Mouse (Mus musculus): ENCODE data around the gene BC048671.

The BC048671 gene

GRCm38 (mm10) chr6:90329953-90330352 is 28.9 kb downstream of the BC048671 start:
- Histone ChIP-seq H3K36me3 (ENCODE audit: control insufficient read depth, insufficient read depth, low read length, poor library complexity, severe bottlenecking) (no peaks in the 10 kb centered on the region), H3K27me3 (ENCODE audit: control insufficient read depth, insufficient read depth, low read length, poor library complexity, severe bottlenecking) (no peaks in the 10 kb centered on the region)
- DNase-seq (ENCODE audit: low read depth, low spot score), result no peak

- no peak for DNase-seq (ENCODE audit: low read depth, low spot score)
- no peaks in the 10 kb centered on the region for H3K36me3 ChIP-seq (ENCODE audit: control insufficient read depth, insufficient read depth, low read length, poor library complexity, severe bottlenecking)
Observed at GRCm38 (mm10) chr6:90332561-90333425, 31.8 kb downstream of the BC048671 start, which contains the start of gene Uroc1. Gene Uroc1 (plus strand): TSS chr6:90333284.

GRCm38 (mm10) chr6:90334244-90334643 is 33.2 kb downstream of the BC048671 start:
- DNase-seq (ENCODE audit: low read depth, low spot score), result no peak
- H3K27me3 ChIP-seq (ENCODE audit: control insufficient read depth, insufficient read depth, low read length, poor library complexity, severe bottlenecking), result no peaks in the 10 kb centered on the region
- H3K36me3 ChIP-seq (ENCODE audit: control insufficient read depth, insufficient read depth, low read length, poor library complexity, severe bottlenecking), result no peaks in the 10 kb centered on the region

More at GRCm38 (mm10) chr6:90332561-90333425, 31.8 kb downstream of the BC048671 start, which contains the start of gene Uroc1:
- no peaks in the 10 kb centered on the region for H3K27me3 ChIP-seq (ENCODE audit: control insufficient read depth, insufficient read depth, low read length, poor library complexity, severe bottlenecking)

GRCm38 (mm10) chr6:90342343-90342742 is 41.3 kb downstream of the BC048671 start:
- no peak for DNase-seq (ENCODE audit: low read depth, low spot score)
- H3K36me3 ChIP-seq (ENCODE audit: control insufficient read depth, insufficient read depth, low read length, poor library complexity, severe bottlenecking), result no peaks in the 10 kb centered on the region
- no peaks in the 10 kb centered on the region for H3K27me3 ChIP-seq (ENCODE audit: control insufficient read depth, insufficient read depth, low read length, poor library complexity, severe bottlenecking)

- no peak for DNase-seq (ENCODE audit: low read depth, low spot score)
- Histone ChIP-seq H3K36me3 (ENCODE audit: control insufficient read depth, insufficient read depth, low read length, poor library complexity, severe bottlenecking) (no peaks in the 10 kb centered on the region), H3K27me3 (ENCODE audit: control insufficient read depth, insufficient read depth, low read length, poor library complexity, severe bottlenecking) (no peaks in the 10 kb centered on the region)
Observed at GRCm38 (mm10) chr6:90347183-90347582, 46.2 kb downstream of the BC048671 start.

- no peaks in the 10 kb centered on the region for H3K36me3 ChIP-seq (ENCODE audit: control insufficient read depth, insufficient read depth, low read length, poor library complexity, severe bottlenecking)
- no peak for DNase-seq (ENCODE audit: low read depth, low spot score)
Observed at GRCm38 (mm10) chr6:90348500-90348899, 47.5 kb downstream of the BC048671 start.

GRCm38 (mm10) chr6:90350011-90350410 is 49.0 kb downstream of the BC048671 start:
- Histone ChIP-seq H3K36me3 (ENCODE audit: control insufficient read depth, insufficient read depth, low read length, poor library complexity, severe bottlenecking) (no peaks in the 10 kb centered on the region), H3K27me3 (ENCODE audit: control insufficient read depth, insufficient read depth, low read length, poor library complexity, severe bottlenecking) (no peaks in the 10 kb centered on the region)
- no peak for DNase-seq (ENCODE audit: low read depth, low spot score)

More at GRCm38 (mm10) chr6:90348500-90348899, 47.5 kb downstream of the BC048671 start:
- H3K27me3 ChIP-seq (ENCODE audit: control insufficient read depth, insufficient read depth, low read length, poor library complexity, severe bottlenecking), result no peaks in the 10 kb centered on the region
